Mouse (Mus musculus): Measurements from ENCODE around the gene Muc13.

The Muc13 gene

GRCm38 (mm10) chr16:33793846-33794791, at the start of gene Muc13:
TSS of gene Muc13 (plus strand) at chr16:33794037.
- no peak for DNase-seq

- no peak for DNase-seq
Observed at GRCm38 (mm10) chr16:33744622-33745419, 49.0 kb upstream of the Muc13 start.

GRCm38 (mm10) chr16:33745457-33745856, 48.4 kb upstream of the Muc13 start:
- DNase-seq, result no peak

GRCm38 (mm10) chr16:33746074-33746676, 47.7 kb upstream of the Muc13 start:
- DNase-seq, result no peak

DNA sequence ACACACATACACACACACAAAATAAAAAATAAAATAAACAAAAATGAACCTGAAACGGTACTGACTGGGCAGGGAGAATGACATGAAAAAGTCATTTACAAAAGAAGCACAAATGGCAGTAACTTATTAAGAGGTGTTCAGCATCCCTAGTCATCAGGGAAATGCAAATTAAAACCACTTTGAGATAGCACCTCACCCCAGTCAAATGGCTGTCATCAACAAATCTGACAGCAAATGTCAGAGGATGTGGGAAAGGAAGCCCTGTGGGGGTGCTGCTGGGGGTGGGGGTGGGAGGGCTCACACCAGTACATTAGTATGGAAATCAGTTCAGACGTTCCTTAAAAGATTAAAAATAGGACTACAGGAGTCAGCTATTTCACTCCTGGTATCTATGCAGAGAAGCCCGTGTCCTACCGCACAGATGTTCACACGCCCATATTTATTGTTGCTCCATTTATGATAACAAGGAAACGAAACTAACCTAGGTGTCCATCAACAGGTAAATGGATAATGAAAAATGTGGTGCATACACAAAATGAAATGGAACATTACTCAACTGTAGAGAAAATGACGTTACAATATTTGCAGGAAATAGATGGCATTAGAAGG, 46.4 kb upstream of the Muc13 start:
- DNase-seq, result no peak

GRCm38 (mm10) chr16:33747994-33748393, 45.8 kb upstream of the Muc13 start:
- no peak for DNase-seq

GRCm38 (mm10) chr16:33751152-33751551, 42.7 kb upstream of the Muc13 start:
- no peak for DNase-seq

GRCm38 (mm10) chr16:33751590-33751989, 42.2 kb upstream of the Muc13 start:
- no peak for DNase-seq

DNA sequence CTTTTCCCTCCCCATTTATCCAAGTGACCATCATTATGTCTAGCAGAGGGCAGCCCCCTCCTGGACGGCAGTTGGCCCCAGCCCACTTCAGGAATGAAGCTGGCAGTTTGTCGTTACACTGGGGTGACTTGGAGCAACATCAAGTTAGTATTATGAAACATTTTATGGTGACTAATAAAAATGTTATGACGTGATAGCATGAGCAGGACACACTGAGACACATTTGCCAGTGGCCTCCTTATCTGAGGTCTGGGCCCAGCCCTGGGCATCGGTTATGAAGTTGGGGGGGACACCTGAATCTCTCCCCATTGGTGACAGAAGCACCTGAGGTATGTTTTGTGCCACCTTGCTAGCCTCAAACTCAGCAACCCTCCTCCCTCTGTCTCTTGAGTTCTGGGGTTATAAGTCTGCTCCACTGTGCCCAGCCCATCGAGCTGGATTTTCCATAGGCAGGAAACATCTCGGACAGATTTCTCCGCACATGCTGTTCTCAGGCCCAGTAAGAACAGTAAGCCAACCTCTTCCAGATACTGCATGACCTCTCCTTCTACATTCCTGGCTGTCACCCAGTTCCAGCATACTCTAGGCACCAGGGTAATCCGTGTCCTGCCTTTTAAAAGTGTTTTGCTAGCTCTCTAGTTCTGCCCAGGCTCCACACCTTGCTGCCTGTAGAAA, 40.8 kb upstream of the Muc13 start:
- no peak for DNase-seq

DNA sequence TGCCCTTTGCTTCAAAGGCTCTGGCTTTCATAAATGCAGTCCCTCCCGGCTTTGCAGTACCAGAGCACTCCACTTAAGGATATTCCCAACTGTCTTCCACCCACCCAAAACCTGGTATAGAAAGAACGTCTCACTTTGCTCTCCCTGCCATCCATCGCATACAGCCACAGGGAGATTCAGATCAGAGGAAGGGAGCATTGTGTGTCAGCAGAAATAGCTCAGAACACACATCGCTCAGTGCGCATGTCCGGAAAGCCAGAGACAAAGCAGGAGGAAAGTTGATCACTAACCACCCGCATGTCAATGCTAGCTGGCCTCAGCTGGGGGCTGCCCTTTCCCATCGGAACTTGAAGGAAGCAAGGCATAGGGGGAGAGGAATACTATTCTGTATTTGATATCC, 38.5 kb upstream of the Muc13 start:
- no peak for DNase-seq

DNA sequence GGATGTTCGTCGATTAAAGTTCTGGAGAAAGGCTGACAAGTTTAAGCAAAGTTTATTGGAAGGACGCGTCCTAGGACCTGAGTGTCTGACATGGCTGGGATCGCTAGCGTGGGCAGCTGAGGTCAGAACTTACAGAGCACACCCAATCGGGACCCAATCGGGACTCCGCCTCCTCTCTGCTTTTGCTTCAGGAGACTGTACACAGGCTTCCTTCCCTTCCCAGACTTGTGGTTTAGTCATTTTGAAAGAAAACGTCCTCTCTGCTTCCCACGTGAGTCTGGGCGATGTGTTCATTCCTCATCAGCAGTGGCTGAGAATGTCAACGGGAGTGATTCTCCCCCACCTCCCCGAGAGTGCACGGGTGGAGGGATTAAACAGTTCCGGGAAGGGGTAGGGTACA, 37.9 kb upstream of the Muc13 start:
- no peak for DNase-seq

- no peak for DNase-seq
Observed at GRCm38 (mm10) chr16:33756396-33756795, 37.4 kb upstream of the Muc13 start.

DNA sequence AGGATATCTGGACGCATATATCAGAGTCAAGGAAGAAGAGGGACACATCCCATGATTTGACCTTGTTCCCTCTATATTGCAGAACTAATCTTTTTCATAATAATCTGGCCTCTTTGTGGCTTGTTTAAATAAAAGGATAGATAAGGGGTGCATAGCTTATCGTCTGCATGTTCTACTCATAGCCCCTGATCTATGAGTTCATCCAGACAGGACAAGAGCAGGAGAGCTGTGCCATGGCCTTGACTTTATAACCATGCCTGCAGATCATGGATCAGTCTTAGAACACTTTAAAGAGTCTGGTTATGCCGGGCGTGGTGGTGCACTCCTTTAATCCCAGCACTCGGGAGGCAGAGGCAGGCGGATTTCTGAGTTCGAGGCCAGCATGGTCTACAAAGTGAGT, 34.6 kb upstream of the Muc13 start:
- DNase-seq, result no peak

DNA sequence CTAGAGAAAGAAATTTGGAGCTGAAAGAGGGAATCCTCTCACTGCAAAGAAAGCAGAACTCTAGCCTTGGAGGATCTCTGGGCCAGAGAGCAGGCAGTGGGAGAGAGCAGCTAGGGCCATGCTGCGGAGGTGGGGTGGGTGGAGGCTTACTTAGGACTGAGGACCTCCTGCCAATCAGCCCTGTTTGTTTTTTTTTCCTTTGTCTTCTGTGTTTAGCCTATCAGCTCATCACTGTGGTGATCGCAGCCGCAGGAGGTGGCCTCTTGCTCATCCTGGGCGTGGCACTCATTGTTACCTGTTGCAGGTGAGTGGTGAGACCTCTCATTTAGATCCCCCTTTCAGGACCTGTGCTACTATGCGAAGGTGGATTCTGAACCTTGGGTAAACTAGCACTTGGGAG, 33.3 kb upstream of the Muc13 start:
- no peak for DNase-seq

DNA sequence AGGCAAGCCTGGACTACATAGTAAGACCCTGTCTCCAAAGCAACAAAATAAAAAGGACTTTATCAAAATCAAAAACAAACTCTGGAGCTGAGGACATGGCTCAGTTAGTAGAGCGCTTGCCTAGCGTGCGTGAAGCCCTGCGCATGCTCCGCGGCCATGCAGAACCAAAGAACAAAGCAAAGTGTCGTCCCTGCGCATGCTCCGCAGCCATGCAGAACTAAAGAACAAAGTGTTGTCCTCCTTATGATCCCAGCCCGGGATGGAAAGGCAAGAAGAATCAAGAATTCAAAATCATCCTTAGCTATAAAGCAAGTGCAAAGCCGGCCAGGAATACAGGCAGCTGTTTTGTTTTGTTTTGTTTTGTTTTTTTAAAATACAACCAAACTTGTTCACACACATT, 32.8 kb upstream of the Muc13 start:
- no peak for DNase-seq

DNA sequence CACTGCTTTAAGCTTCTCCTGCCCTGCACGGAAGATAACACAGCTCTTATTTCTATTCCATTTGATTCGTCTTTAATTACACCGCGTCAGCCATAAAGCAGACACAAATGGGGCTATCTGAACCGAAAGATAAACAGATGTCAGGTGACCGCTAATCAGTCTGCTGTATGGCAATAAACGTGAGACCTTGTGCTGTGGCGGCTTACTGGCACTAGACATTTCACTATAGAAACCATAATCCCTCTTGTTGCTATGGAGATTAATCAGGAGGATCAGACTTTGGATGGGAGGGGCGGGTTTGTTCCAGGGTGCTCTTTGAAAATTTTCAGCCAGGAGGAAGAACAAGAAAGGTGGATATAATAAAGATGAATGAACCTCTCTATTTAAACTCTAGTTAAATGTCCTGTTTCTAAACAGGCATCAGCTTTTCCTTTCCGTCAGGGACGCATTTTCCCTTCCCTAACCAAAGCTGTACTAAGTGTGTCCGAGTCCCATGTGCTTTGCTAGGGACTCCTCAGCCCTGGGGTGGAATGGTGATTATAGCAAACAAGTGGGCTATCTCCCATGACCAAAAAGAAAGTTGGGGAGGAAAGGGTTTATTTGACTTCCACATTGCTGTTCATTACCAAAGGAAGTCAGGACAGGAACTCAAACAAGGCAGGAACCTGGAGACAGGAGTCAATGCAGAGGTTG, 29.2 kb upstream of the Muc13 start:
- DNase-seq, result no peak

- no peak for DNase-seq
Observed at GRCm38 (mm10) chr16:33765477-33765876, 28.4 kb upstream of the Muc13 start.

DNA sequence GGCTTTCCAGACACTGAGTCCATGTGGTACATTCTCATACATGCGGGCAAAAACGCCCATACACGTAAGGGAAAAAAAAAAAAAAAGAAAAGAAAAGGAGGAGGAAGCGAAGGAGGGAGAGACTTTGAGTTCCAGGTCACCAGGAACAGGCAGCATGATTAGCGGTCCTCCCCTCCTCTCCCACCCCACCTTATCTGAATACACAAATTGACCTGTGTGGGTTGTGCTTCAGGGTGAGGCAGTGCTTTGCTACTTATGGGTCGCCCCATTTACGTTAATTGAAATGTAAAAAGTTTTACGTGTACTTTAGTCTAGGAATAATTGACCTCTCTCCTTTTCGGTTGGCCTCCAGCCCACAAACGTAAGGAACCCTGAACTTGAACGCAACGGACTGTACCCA, 27.5 kb upstream of the Muc13 start:
- DNase-seq, result no peak

GRCm38 (mm10) chr16:33766757-33767156, 27.1 kb upstream of the Muc13 start:
- no peak for DNase-seq

DNA sequence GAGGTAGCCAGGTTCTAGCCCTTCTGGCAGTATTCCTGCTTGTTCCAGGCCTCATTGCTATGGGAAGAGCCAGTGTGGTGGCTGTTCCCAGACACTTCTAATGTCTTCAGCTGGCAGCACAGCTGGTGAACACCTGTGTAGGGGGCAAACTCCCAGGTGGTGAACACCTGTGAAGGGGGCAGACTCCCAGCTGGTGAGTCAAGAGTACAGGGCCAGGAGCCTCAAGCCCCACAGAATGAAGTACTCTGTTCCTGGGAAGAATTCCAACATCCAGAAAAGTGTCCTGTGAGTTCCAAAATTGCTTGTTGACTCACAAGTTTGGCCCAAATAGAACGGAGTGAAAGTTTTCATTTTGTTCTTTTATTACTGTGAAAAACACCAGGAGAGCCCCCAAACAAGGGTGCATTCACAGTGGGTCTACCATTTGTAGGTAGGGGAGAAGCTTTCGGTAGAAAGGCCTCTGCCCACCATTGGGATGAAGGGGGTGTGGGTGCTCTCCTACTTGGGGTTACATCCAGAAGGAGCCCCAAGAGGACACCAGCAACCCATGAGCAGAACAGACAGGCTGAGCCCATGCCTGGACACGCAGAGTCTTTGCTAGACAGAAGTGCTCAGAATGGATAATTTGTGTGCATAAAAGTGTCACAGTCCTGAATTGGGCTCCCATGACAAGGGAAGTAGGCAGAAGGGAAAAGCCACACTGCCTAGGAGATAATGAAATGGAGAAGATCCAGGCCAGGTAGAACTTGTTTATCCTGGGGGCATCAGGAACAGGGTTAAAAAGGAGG, 25.2 kb upstream of the Muc13 start:
- DNase-seq, result no peak

DNA sequence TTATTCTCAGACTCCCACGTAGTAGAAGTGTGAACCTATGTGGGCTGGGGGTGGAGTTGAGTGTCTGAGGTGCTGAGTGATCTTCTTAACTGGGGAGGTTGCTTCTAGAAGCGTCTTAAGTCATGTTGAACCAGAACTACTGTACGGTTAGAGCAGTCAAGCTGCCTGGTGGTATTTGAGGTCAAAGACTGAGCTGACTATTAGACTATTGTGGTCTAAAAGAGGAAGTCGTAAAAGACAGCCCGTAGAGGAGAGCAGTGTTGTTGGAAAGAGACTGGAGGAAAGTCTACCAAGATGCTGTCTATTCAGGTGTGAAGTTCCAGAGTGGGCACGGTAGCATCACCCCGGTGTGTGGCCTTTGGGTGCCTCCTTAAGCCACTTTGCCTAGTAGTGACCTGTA, 24.0 kb upstream of the Muc13 start:
- DNase-seq, result no peak

Data from right cerebral cortex, postnatal 14 days (tissue).